Mouse (Mus musculus): ENCODE data around the gene Ins2. TPM values are rescaled to one million over a fixed set of nuclear protein-coding genes. Genes with fewer than 3 reads are reported as not detected.

Gene Ins2
- total RNA-seq, 2 experiments from 2014 or later, result not detected

DNA sequence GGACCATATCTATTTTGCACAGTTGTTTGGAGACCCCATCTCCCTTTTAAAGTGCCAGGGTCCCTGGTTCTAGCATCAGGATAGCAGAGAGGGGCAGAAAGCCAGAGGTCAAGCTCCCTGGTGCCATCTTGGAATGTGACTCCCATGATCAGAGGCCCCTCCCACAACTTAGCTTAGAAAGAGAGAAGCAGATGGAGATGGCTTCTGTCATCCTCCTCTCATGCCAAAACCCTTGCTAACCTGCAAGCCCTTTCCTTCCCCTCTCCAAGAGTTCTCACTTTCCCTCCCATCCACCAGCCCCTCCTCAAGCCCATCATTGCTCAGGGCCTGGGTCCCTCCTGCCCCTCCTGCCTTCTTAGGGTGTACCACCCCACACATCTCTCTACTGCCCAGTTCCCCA is 107.0 kb downstream of the Ins2 start:
- DNase-seq (ENCODE audit: extremely low spot score in 1 of 2, low spot score in 2 of 2), result no peak
- intact Hi-C loops (cut with DNase I), result no loop called here

DNA sequence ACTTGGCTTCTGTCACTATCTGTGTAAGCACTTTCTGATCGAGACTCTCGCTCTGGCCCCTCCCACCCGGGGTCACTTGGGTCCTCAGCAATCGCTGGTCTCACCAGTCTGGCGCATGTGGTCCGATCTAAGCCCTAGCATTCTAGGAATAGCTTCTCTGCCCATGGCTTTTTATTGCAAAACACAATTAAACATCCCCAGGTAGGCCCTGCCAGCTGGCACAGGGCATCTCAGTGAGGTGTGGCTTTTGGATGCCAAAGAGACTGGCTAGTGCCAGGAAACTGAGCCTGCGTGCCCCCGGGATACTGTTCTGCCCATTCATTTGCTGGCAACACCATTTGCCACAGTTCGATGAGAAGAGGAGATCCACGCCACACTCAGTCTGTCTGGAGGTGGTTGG is 112.5 kb downstream of the Ins2 start:
- no peak for DNase-seq (ENCODE audit: extremely low spot score in 1 of 2, low spot score in 2 of 2)
- intact Hi-C loops (cut with DNase I), result no loop called here

DNA sequence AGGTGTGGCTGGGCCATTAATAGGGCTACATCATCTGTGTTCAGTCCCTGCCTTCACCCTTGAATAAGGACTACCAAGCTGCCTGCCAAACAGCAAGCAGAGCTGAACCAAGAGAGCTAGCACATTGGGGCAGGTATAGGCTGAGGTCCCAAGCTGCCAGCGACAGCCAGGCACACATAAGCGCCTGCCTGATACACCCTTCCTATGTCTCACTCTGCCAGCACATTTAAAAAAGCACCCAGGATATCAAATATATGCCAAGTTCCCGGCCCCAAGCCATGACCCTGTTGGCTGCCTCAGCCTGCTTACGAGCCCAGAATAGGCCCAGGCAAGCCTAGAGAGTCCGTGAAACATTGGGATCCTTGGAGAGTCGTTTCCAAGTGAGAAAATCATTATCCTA is 113.4 kb downstream of the Ins2 start:
- DNase-seq (ENCODE audit: extremely low spot score in 1 of 2, low spot score in 2 of 2), result no peak
- intact Hi-C loops (cut with DNase I), result no loop called here

Small RNAs within 50 kb of the gene (microRNA-seq; reads per million reads assigned to microRNA genes)
- 354 reads per million, percentile 67 among the genes with 10 or more reads in this experiment for gene Mir483

Other genes starting within 250 kb of the Ins2 start
- gene Tnnt3, start 244.5 kb downstream of the Ins2 start, total RNA-seq (2021), result not detected
- 1 to 10 TPM; 4.8 to 7.2 TPM for gene Mrpl23, start 210.7 kb downstream of the Ins2 start, total RNA-seq (2021)
- 100 to 1,000 TPM; 216 to 220 TPM for gene Igf2, start 76.6 kb downstream of the Ins2 start, total RNA-seq (2021)
- under 1 TPM; 0.10 to 0.21 TPM for gene Gm49394, start 73.4 kb downstream of the Ins2 start, total RNA-seq (2021)
- gene Th, start 187.7 kb upstream of the Ins2 start, total RNA-seq (2021), result 1 to 10 TPM; 1.5 to 1.8 TPM
- under 1 TPM; 0.43 to 0.58 TPM for gene Ascl2, start 225.9 kb upstream of the Ins2 start, total RNA-seq (2021)

Measured in left cerebral cortex, postnatal 10 days (tissue).